Mouse (Mus musculus): ENCODE results near the gene Gper1. TPM values are rescaled to one million over a fixed set of nuclear protein-coding genes. Genes with fewer than 3 reads are reported as not detected.
"Not testable (repeated sequence)": the region's sequence is repeated elsewhere in the genome, so short reads cannot be mapped to it uniquely, and the experiment has no call there.

The Gper1 gene
- total RNA-seq, 4 experiments from 2014 or later, result 3.9 to 7.8 (median 6.3) TPM

DNA sequence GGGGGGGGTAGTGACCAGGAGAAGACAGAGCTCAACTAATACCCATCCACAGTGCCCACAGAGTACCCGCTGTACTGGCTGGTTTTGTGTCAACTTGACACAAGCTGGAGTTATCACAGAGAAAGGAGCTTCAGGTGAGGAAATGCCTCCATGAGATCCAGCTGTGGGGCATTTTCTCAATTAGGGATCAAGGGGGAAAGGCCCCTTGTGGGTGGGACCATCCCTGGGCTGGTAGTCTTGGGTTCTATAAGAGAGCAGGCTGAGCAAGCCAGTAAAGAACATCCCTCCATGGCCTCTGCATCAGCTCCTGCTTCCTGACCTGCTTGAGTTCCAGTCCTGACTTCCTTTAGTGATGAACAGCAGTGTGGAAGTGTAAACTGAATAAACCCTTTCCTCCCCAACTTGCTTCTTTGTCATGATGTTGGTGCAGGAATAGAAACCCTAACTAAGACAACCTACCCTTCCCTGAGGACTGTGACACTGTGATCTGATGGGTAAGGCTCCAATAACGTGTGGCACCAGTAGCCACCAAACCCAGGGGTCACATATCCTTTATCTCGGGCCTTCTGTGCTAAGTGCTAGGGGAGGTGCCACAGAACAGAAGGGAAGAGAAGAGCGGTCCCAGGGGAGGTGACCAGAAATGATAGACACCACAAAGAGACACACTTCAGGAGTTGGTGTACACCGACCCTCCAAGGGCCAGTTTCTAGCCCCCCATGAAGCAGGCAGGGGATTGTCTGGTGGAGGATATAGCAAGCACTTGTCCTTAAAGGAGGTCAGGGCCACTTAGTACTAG is 32.4 kb upstream of the Gper1 start:
- DNase-seq, result not testable (repeated sequence)

DNA sequence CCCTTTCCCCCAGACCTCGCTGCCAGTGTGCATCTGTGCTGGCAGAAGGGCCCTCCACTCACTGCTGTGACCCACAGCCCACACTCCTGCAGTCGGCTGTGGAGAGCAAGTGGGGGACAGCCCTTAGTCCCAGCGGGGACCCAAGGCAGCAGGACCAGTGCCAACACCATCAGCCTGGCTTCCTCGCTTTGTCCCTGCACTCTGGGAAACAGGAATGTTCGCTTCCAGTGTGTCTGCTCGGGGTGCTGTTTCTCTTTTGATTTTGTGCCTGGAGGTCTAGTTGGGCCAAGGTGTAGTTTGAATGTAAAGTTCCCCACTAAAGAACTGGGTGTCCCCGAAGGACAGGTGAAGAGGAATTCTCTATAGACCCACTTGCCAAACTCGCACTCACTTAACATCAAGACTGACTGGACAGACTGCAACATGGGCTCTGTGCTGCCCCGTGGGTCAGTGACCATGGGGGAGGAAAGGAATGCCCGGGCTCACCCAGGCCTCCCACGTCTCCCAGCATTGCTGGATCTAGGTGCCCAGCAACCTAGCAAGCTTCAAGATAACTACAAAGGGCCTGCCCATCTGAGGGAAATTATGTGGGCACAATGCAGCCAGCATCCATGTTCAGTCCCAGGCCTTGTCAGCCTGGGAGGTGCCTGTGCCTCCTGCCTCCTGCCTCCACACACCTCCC is 31.5 kb upstream of the Gper1 start:
- no peak for DNase-seq

DNA sequence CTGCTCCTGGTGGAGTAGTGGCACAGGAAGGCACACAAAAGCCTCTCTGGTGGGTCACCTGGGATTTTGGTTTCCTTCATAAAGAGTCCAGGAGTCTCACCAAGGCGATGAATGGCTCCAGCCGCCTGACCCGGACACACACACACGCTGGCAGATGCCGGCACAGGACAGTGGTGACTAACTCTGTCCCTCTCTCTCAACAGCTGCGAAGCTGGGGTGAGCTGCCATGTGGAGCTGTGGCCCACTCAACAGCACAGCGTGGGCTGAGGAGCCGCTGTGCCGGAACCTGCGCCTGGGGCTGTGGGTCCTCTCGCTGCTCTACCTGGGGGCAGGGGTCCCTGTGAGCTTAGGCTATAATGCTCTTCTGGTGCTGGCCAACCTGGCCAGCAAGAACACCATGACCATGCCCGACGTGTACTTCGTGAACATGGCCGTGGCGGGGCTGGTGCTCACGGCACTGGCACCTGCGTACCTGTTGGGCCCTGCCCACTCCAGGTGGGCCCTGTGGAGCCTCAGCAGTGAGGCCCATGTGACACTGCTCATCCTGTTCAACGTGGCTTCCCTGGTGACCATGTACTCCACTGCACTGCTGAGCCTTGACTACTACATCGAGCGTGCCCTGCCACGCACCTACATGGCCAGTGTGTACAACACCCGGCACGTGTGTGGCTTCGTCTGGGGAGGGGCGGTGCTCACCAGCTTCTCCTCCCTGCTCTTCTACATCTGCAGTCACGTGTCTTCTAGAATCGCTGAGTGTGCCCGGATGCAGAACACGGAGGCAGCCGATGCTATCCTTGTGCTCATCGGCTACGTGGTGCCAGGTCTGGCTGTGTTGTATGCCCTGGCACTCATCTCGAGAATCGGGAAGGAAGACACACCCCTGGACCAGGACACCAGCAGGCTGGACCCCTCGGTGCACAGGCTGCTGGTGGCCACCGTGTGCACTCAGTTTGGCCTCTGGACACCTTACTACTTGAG is 30.4 kb upstream of the Gper1 start:
- DNase-seq, result no peak

DNA sequence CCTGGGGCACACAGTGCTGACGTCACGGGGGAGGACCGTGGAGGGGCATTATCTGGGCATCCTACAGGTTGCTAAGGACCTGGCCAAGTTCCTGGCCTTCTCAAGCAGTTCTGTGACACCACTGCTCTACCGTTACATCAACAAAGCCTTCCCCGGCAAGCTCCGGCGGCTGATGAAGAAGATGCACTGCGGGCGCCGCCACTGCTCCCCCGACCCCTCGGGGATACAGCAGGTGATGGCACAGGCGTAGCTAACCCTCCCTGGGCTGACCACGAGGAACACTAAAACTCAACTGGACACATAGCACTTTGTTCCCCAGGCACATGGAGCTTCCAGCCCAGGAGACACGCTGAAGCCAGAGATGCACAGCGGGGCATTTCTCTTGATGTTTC is 29.8 kb upstream of the Gper1 start:
- no peak for DNase-seq

DNA sequence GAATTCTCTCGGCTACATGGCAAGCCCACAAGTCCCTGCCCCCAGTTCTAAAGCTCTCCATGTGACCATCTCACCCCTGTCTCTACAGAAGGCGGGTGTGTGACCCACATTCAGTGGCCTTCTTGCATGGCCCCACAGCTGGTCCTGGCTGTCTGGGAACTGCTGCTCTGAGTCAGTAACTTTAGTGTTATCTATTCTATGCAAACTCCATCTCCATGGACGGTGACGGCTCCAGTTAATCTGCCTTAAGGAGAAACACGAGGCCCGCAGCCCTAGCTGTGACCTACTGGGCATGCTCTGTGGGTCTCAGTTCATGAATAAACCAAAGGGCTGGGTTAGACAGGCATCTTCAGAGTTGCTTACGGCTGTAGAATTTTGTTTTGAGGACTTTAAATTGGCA is 28.6 kb upstream of the Gper1 start:
- no peak for DNase-seq

DNA sequence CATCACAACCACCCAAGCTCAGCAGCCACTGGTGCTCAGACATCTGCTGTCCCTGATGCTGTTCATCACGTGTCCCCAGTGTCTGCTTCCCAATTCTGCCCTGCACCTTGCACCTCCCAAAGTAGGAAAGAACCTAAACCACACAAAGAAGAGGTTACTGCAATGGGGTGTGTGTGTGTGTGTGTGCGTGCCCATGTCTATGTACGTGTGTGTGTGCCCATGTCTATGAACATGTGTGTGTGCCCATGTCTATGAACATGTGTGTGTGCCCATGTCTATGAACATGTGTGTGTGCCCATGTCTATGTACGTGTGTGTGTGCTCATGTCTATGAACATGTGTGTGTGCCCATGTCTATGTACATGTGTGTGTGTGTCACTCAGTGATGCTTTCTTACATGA is 27.4 kb upstream of the Gper1 start:
- DNase-seq, result no peak

DNA sequence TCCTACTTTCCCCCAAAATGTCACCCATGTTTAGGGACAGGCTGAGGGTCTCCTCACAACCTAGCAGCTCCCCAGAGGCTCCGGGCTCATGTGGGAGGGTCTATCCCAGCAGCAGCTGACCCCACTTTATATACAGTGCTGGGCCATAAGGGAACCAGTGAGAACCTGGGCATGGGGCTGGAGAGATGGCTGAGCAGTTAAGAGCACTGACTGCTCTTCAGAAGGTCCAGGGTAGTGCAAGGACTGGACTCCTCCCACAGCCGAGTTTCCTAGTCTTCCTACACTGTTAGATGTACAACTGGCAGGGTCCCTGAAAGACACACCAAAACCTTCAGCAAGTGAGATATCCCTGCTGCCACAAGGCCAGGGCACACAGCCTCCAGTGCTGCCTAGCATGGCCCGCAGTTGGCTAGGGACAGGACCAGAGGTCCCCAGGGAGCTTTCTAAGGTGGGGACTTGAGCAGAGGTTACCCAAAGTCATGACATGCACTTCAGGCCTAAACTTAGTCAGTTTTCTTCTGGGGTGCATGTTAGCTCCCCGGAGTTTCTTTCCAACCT is 25.5 kb upstream of the Gper1 start:
- DNase-seq, result no peak

DNA sequence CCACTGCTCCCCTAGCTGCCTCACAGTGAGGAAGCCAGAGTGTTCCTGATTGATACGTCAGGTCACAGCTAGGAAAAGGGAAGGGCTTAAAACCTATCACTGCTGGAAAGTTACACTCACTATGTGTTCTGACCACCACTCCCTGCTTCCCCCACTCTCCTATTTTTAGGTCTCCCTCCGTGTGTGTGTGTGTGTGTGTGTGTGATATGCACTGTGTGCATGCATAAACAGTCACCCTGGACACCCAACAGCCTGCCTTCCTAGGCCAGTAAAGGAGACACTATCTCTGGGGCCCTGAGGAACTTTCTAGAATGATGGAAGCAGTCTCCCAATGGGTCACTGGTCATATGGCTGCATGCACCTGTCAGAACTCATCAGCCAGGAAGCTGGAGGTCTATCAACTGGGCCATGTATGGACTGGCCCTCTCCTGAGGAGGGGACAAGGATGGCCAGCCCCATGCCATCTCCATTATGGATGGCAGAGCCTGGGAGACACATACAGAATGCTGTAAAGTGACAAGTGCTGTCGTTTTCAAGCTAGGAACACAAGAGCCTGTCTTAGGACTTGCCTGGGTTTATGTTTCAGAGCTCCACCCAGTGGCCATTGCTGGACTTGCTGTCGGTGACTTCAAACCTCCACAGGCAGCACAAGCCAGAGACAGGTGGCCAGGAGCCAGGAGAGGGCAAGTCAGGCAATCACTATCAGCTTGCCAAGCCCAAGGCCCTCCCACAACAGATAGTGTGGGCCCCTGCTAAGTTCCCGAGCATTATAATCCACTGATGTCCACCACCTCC is 24.8 kb upstream of the Gper1 start:
- peak; percentile 91 for DNase-seq

DNA sequence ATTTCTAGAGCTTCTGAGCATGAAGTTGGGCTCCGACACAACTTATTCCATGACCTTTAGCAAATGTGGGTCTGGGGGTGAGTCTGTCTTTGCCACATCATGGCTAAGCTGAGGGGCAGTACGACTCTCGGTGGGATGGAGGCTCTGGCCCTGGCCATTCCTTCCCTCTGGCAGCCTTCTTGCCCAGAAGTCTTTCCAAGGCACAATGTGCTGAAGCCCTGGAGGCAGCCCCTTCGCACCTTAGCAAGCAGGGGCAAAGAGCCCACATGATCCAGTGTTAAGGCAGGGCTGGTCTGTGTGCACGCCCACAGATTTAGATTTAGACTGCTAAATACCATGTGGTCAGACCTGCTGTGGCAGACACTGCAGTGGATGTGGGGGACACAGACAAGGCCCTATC is 24.2 kb upstream of the Gper1 start:
- no peak for DNase-seq

DNA sequence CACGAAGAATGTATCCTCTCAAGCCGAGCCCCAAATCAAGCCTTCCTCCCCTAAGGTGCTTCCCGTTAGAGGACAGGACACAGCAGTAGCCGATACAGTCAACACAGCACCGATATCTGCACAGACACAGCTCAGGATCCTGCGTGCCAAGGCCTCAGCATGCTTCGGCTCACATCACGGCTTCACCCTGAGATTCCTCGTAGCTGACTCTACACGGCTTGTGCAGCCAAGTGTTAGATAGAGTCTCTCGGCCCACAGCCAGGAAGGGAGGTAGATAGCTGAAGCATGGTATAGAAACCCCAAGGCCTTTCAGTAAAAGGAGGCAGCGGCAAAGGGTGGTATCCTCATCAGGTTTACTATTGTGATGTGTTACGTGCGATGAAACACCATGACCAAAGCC is 23.0 kb upstream of the Gper1 start:
- DNase-seq, result no peak

DNA sequence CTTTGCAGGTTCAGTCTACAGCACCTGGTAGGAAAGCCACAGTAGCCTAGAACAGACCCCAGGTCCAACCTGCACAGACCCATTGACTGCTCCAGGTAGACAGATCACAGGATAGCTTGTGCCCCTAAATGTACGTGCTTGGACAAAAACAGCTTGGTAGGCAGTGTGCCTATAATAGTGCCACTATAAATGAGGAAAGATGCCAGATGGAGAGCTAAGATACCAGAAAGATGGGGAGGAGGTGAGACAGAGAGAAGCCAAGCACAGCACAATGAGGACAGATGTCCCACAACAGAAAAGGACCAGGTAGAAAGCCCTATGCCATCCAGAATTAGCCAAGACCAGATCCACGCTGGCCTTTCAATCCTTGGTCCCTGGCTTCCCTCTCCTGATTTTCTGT is 20.8 kb upstream of the Gper1 start:
- DNase-seq, result no peak

DNA sequence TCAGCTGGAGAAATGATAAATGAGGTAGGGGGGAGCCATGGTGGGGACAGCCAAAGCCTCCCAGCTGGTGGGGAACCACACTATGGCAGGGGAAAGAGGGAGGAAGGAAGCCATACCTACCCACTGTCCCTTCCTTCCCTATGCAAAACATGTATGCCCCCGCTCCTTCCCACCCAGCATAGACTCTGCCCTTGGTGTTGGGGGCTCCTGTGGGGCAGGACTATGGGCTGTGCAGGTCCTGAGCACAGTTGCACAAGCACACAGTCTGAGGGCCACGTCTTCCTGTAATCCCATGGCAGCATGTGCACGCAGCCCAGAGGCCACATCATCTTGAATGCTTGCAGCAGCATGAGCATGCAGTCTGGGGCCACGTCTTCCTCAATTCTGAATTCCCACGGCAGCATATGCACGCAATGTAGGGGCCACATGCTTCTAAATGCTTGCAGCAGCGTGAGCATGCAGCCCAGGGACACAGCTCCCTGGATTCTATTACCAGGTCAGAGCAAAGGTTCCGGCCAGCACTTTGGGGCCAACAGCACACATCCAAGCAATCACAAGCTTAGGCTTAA is 19.2 kb upstream of the Gper1 start:
- DNase-seq, result no peak

DNA sequence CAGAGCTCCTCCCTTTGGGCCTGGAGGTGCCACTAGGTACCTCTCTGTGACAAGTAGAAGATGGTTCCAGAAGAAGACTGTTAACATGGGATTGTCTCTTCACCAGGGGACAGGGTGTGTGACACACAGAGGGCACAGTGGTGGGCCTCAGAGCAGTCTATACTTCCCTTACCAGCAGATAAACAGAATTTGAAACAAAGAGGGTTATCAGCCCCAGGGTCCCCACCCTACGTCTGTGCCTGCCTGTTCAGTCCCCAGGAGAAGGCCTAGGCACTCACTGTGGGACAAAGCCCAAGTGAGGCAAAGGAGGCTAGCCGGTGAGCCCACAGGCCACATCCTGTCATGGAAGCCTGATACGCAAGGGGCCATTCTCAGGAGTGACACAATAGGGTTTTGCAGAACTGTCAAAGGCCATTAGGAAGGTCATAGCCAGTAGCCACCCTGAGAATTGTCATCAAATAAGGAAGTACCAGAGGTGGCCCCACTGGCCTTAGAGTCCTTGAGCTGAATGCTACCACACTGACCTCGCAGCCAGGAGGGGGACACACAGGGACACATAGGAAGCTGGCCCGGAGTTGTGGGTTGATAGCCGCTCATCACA is 18.1 kb upstream of the Gper1 start, which contains the start of gene C130050O18Rik:
TSS of gene C130050O18Rik (plus strand) at position 480 of the 601 bp plus-strand sequence.
- no peak for DNase-seq

DNA sequence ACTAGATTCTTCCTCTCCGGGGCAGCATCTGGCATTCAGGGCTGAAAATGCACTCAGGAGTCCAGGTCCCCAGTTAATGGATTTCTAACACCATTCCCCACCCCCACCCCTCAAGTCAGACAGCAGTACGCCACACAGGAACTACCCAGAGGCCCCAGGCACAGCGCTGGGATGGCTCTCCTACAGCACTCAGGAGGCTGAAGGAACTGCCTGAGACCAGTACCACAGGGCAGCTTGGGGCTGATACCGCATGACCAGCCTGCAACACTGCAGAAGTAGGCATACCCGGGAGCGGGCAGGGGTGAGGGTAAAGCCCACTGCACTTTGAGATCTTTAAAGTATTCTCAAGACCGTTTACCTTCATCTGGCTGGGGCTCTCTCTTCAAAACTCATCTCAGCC is 17.5 kb upstream of the Gper1 start:
- DNase-seq, result no peak

DNA sequence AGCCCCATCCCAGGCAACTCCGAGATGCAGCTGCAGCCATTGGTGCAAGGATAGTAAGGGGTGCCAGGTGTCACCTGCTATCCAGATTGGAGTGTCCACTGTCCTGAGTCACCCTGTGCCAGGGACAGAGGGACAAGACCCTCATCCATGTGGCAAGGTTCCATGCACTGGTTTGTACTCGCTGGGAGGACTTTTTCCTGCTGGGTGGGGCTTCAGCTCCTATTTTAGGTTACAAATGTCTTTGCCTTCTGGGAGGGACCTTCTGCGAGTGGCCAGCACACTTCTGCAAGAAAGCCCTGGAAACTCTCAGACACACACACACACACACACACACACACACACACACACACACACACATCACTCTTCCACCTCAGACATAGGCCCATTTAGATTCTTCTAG is 17.0 kb upstream of the Gper1 start:
- no peak for DNase-seq

DNA sequence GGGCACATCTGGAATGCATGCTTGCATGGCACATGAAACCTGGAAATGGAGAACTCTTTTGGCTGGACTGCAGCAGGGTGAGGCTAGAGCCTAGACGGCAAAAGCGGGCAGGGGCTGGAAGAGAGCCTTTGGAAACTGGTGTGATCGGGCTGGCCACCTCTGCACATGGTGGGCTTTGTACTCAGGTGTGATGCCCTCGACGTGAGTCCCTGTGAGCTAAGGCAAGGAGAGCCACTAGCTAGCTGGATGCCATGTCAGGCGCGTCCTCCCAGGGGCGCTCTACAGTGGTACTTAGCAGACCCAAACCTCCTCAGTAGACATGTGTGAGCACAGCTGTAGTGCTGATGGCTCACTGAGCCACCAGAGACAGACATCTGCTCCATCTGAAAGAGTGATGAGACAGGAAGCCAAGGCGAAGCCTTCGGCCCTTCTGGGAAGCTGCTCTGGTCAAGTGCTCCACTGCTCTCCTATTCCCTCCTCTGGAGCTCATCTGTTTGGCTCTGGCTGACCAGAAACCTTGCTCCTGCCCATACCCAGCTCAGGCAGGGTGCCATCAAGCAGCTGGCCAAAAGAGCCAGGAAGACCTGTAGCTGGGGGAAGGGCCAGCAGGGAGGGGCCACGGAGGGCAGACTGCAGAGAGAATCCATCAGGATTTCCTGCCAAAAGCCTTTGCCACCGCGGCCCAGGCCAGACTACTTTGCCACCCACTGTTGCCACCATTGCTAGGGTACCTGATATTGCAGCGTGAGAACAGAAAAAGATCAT is 15.6 kb upstream of the Gper1 start:
- no peak for DNase-seq

DNA sequence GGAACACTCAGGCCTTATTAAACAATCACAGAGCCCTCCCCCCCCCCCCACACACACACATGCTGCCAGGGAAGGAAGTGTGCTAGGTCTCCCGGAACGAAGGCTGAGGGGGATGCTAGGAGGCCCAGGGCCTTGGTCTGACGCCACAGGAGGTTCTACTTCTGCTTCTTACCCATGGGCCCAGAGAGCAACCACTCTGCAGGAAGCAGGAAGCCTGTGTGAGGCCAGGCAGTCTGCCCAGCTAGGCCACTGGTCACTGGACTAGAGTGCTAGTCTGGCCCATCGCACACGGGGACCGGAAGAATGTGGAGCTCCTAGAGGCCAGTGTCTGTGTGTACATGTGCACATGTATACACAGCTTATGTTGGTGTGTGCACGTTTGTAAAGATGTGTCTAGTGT is 14.4 kb upstream of the Gper1 start:
- no peak for DNase-seq

DNA sequence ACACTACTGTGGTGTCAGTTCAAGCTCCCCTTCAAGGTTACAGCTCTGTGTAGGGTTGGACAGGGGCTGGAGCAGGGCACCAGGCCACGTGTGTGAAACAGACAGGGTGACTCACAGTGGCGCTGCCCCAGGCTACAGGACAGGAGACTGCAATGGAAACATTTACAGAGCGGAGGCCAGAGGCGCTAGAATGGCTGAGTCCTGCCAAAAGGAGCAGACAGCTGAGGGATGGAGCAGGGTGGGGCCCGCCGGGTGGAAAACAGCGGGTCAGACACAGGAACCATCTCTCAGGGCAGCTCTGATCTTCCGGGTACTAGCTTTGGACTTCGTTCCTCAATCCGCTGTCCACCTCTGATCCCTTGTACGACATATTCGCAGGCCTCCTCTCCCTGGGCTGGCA is 13.5 kb upstream of the Gper1 start:
- DNase-seq, result peak; percentile 90

DNA sequence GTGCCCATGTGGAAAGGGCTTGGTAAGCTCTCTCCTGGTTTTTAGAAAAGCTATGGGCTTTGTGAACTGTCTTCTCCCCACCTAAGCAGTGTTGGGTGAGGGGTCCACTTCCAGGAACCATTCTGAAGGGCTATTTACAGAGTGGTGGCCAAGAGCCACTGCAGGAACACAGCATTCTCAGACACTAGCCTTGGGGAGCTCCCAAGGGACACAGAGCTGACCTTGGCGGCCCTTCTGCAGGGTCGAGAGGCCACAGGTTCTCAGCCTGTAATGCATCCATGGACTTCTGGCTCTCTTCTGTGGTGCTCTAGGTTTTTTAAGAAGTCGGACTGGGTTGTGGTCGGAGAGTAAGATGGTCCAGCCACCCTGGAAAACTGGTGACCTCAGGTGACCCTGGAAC is 12.9 kb upstream of the Gper1 start:
- no peak for DNase-seq

DNA sequence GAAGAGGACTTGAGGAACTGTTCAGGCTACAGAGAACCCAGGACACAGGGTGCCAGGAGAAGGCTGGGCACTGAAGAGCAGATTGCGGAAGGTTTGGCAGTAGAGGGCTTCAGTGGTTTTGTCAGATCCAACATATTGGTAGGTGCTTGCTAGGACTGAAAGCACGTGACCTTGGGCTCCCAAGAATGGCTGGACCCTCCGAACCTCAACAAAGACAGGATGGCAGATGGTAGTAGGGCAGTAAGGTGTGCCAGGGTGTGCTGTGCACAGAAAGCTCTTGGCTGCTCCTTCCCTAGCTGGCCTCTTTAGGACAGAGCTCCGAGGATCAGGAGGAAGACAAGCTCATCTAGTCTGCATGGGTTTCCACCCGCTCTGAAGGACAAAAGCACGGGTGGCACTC is 11.8 kb upstream of the Gper1 start:
- no peak for DNase-seq

Measured in adrenal gland, adult 8-10 months (tissue).